ENCODE assay signal across 16 mouse cellular contexts in the genomic region with DNA sequence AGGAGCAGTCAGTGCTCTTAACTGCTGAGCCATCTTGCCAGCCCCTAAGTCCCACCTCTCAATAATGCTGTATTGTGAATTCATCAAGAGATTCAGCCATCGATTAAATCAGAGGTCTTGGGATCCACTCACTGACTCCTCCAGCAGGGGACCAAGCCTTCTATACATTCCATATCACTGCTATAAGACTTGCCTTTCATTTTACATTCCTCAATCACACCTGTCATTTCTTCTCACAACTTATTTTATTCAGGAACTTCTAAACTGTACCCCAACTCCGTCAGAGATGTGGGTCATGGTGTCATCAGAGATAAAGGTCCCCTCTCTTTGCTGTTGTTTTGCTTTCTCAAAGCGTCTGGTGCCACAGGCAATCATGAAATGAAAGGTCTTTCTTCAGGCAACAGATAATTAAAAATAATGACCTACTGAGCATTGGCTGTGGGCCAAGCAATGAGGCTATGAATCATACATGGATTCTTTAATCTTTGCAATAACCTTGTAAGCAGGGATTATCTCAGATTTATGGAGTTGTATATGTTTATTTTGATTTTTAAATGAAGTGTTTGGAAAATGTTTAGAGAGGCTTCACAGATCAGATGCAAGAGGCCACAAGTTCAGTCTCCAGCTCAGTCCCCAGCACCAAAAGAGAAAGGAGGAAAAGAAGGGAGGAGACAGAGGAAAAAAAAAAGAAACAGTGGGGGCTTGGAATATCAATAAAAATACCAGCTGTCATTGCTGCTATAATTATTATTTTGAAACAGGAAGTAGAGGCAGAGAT. TPM values are rescaled to one million over a fixed set of nuclear protein-coding genes. Genes with fewer than 3 reads are reported as not detected.
DNase-seq lines count a peak whose midpoint lies in the region; ATAC-seq lines count a peak whose summit lies in the region.
"Had no signal": no experiment of that assay in that cellular context is flagged by ENCODE, and none has a peak within 500 bp of the region (broad histone marks: within the 10 kb centered on the region; RNA-seq: fewer than 3 reads in every experiment).

No protein-coding gene starts in this region.

- peak; percentile 18 for DNase-seq in limb, embryonic 11.5 days (ENCODE audit: low spot score)
- DNase-seq in limb, embryonic 10.5 days (ENCODE audit: low spot score), result no peak
- peak; percentile 59 for DNase-seq in Muller cell, postnatal 12 days (ENCODE audit: inconsistent ontology term)
- DNase-seq in adrenal gland, adult 2 months, result peak; percentile 61
- peak; percentile 57 for DNase-seq in lung, postnatal 10 days
- DNase-seq in testis, postnatal 14 days (ENCODE audit: low spot score), result no peak
- no peak for DNase-seq in frontal cortex, postnatal 14 days (ENCODE audit: low spot score in 2 of 2)
- DNase-seq in right cerebral cortex, postnatal 4 days, result no peak
- DNase-seq: cerebellum, adult 9-11 months; heart, postnatal 4 days; thymus, postnatal 36 days had no signal

- no peak overlapping the region for H3K4me3 ChIP-seq in limb, embryonic 11.5 days (ENCODE audit: low read depth, low read length)
- H3K4me3 ChIP-seq in limb, embryonic 10.5 days, result no peak overlapping the region
- H3K4me3 ChIP-seq: erythroblast, embryonic 14.5 days; heart, embryonic 13.5 days had no signal

- H3K4me2 ChIP-seq in limb, embryonic 11.5 days (ENCODE audit: low read depth, severe bottlenecking), result no peak overlapping the region
- H3K4me2 ChIP-seq: heart, embryonic 13.5 days had no signal

- no peaks in the 10 kb centered on the region for H3K4me1 ChIP-seq in limb, embryonic 11.5 days (ENCODE audit: control insufficient read depth, insufficient read depth, low read length)
- peaks cover 9% of the 10 kb centered on the region; the same call in 1 of the 2 replicates for H3K4me1 ChIP-seq in limb, embryonic 10.5 days
- H3K4me1 ChIP-seq: heart, embryonic 13.5 days had no signal

- ATAC-seq in limb, embryonic 11.5 days (ENCODE audit: insufficient number of reproducible peaks, low FRiP score, low TSS enrichment, low read depth), result no peak
- ATAC-seq: activated CD4-positive, CD25-positive, alpha-beta regulatory T cell, adult 4 months; CD4-positive, CD25-positive, alpha-beta regulatory T cell, adult 4 months had no signal

- H3K27me3 ChIP-seq in limb, embryonic 11.5 days (ENCODE audit: control insufficient read depth, insufficient read depth, low read length), result no peaks in the 10 kb centered on the region
- H3K27me3 ChIP-seq in limb, embryonic 10.5 days (ENCODE audit: low read depth, poor library complexity, severe bottlenecking), result no peaks in the 10 kb centered on the region

- H3K27ac ChIP-seq in limb, embryonic 11.5 days (replicated peaks; ENCODE audit: low read depth, low read length), result no peak overlapping the region
- H3K27ac ChIP-seq in limb, embryonic 10.5 days, result no peak overlapping the region
- H3K27ac ChIP-seq: heart, embryonic 13.5 days; stomach, postnatal 0 days had no signal

- no peak overlapping the region for H3K9ac ChIP-seq in limb, embryonic 11.5 days (ENCODE audit: low read length)
- H3K9ac ChIP-seq: heart, embryonic 13.5 days had no signal

- H3K36me3 ChIP-seq in limb, embryonic 11.5 days (ENCODE audit: control insufficient read depth, insufficient read depth, low read length), result no peaks in the 10 kb centered on the region
- no peaks in the 10 kb centered on the region for H3K36me3 ChIP-seq in limb, embryonic 10.5 days
- H3K36me3 ChIP-seq: heart, embryonic 13.5 days had no signal

- WGBS in limb, embryonic 11.5 days, result 51% methylated on average over 3 of the region's 3 CpGs
- WGBS in limb, embryonic 10.5 days, result 59% methylated on average over 3 of the region's 3 CpGs

- no peaks in the 10 kb centered on the region for H3K9me3 ChIP-seq in limb, embryonic 11.5 days (ENCODE audit: control insufficient read depth, low read length)
- no peaks in the 10 kb centered on the region for H3K9me3 ChIP-seq in limb, embryonic 10.5 days (replicated peaks)
- H3K9me3 ChIP-seq: heart, embryonic 13.5 days had no signal

RNA-seq across cellular contexts. Expression of gene Herc1, which starts 12.1 kb away (rescaled TPM):
- 24.9 and 28.2 TPM in 2 replicates for polyA plus RNA-seq in limb, embryonic 11.5 days (2014; fragmentation: Nextera tagmentation; extraction: Ambion mirVana)
- 21.4 and 22.4 TPM in 2 replicates for polyA plus RNA-seq in limb, embryonic 10.5 days (2016; fragmentation: Nextera tagmentation; extraction: Ambion mirVana)
- total RNA-seq in adrenal gland, adult 2 months (2021), result 10 to 100 TPM; 34.5 to 40.6 TPM
- 6.0 and 7.9 TPM in 2 replicates for polyA plus RNA-seq in adrenal gland, adult 2 months (2012; rRNA removed)

Comparison
In these comparisons a context has a peak if more than half of its experiments do, and no peak if none do; other contexts are left out.
1. DNase-seq: peak in limb, embryonic 11.5 days (single experiment), Muller cell, postnatal 12 days (single experiment), adrenal gland, adult 2 months (single experiment) and lung, postnatal 10 days (single experiment); none in limb, embryonic 10.5 days (single experiment), testis, postnatal 14 days (single experiment), frontal cortex, postnatal 14 days (0 of 2) and right cerebral cortex, postnatal 4 days (single experiment).